Mouse (Mus musculus) stomach, postnatal 0 days (tissue): ENCODE results near the gene Rpl15.

Experiments
- CTCF ChIP-seq: IDR thresholded peaks from 2 replicates; pipeline ENCODE4 v1.5.1; 2016; ENCODE audit warnings: antibody characterized with exemption, low read depth, mild to moderate bottlenecking, moderate library complexity
- EP300 ChIP-seq: optimal IDR thresholded peaks from 2 replicates; pipeline ENCODE3; 2016; ENCODE audit warnings: antibody characterized with exemption

- TF ChIP-seq CTCF (no peak), EP300 (no peak)
Observed at GRCm38 (mm10) chr14:18274526-18274925, 3.3 kb upstream of the Rpl15 start.
